Comparison of ENCODE assay signal across 8 mouse cellular contexts in the genomic region with DNA sequence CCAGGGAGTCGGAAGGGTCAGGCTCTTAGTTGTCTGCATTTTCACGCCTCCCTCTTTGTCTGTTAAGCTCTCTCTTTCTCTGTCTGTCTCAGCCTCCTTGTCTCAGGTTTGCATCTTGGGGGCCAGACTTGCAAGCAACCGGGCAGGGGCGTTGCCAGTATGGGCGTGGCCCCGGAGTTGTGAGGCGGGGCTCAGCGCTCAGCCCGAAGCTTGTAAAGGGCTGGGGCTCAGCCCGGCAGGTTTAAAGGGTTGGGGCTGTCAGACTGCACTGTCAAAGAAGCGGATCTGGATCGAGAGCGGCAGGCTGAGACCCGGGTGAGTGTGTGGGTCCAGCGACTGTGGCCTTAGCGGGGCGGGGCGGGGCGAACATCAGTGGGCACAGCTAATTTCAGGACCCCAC. TPM values are rescaled to one million over a fixed set of nuclear protein-coding genes. Genes with fewer than 3 reads are reported as not detected.
DNase-seq lines count a peak whose midpoint lies in the region; ATAC-seq and TF ChIP-seq lines count a peak whose summit lies in the region.
"Had no signal": no experiment of that assay in that cellular context is flagged by ENCODE, and none has a peak within 500 bp of the region (broad histone marks: within the 10 kb centered on the region; RNA-seq: fewer than 3 reads in every experiment).

A gene (plus strand): TSS at position 242 of the 400 bp plus-strand sequence.

- H3K36me3 ChIP-seq in ES-Bruce4 (ENCODE audit: control insufficient read depth, insufficient read depth, low read length, poor library complexity, severe bottlenecking): no peaks in the 10 kb centered on the region
- no peaks in the 10 kb centered on the region for H3K36me3 ChIP-seq in forebrain, embryonic 11.5 days (ENCODE audit: control insufficient read depth, insufficient read depth, low read length)
- no peaks in the 10 kb centered on the region for H3K36me3 ChIP-seq in intestine, embryonic 15.5 days
- H3K36me3 ChIP-seq in stomach, embryonic 15.5 days: no peaks in the 10 kb centered on the region

- H3K4me3 ChIP-seq in ES-Bruce4 (ENCODE audit: low read depth, low read length): peak within 1 kb of the TSS; percentile 37
- peak within 1 kb of the TSS; percentile 21 for H3K4me3 ChIP-seq in forebrain, embryonic 11.5 days (ENCODE audit: low read depth, low read length)
- peak within 1 kb of the TSS; percentile 18; the same call in 1 of the 2 replicates for H3K4me3 ChIP-seq in intestine, embryonic 15.5 days (replicated peaks)
- peak within 1 kb of the TSS; percentile 29 for H3K4me3 ChIP-seq in stomach, embryonic 15.5 days (replicated peaks)
- H3K4me3 ChIP-seq: heart, adult 2 months had no signal

- no peaks in the 10 kb centered on the region for H3K27me3 ChIP-seq in ES-Bruce4 (ENCODE audit: control insufficient read depth, insufficient read depth, low read length, poor library complexity, severe bottlenecking)
- H3K27me3 ChIP-seq in forebrain, embryonic 11.5 days (ENCODE audit: control insufficient read depth, insufficient read depth, low read length): peaks cover 2% of the 10 kb centered on the region; the same call in 1 of the 2 replicates
- peaks cover 17% of the 10 kb centered on the region for H3K27me3 ChIP-seq in intestine, embryonic 15.5 days (replicated peaks)
- H3K27me3 ChIP-seq in stomach, embryonic 15.5 days (replicated peaks): no peaks in the 10 kb centered on the region; the same call in 1 of the 2 replicates

- peak within 1 kb of the TSS; percentile 59 for H3K4me2 ChIP-seq in forebrain, embryonic 11.5 days (ENCODE audit: low read depth, low read length, severe bottlenecking)
- H3K4me2 ChIP-seq in intestine, embryonic 15.5 days (replicated peaks): peak within 1 kb of the TSS; percentile 63
- peak within 1 kb of the TSS; percentile 57 for H3K4me2 ChIP-seq in stomach, embryonic 15.5 days

- H3K9me3 ChIP-seq in ES-Bruce4 (replicated peaks; ENCODE audit: control insufficient read depth, insufficient read depth, low read length, poor library complexity, severe bottlenecking): peaks cover 7% of the 10 kb centered on the region
- H3K9me3 ChIP-seq in forebrain, embryonic 11.5 days (ENCODE audit: control insufficient read depth, low read length): no peaks in the 10 kb centered on the region
- no peaks in the 10 kb centered on the region for H3K9me3 ChIP-seq in intestine, embryonic 15.5 days
- H3K9me3 ChIP-seq in stomach, embryonic 15.5 days: no peaks in the 10 kb centered on the region

- TF ChIP-seq EP300 in ES-Bruce4 (IDR thresholded peaks at IDR 0.05; ENCODE audit: insufficient read depth, low read depth, low read length): no peak

- WGBS in forebrain, embryonic 11.5 days: 3% methylated on average over 19 of the region's 19 CpGs
- WGBS in intestine, embryonic 15.5 days: 2% methylated on average over 19 of the region's 19 CpGs
- 1% methylated on average over 19 of the region's 19 CpGs for WGBS in stomach, embryonic 15.5 days

- DNase-seq in T-cell, adult 2 months (ENCODE audit: low spot score): peak; percentile 32
- peak; percentile 70 for DNase-seq in forebrain, embryonic 11.5 days (ENCODE audit: low spot score)
- peak; percentile 1 for DNase-seq in lung, postnatal 25 days (ENCODE audit: low spot score)
- no peak for DNase-seq in cerebellum, adult 8-10 months

- H3K27ac ChIP-seq in ES-Bruce4 (ENCODE audit: insufficient read depth, low read length): peak within 1 kb of the TSS; percentile 49
- no peak within 1 kb of the TSS for H3K27ac ChIP-seq in forebrain, embryonic 11.5 days (ENCODE audit: low read depth, low read length)
- no peak within 1 kb of the TSS for H3K27ac ChIP-seq in intestine, embryonic 15.5 days
- no peak within 1 kb of the TSS for H3K27ac ChIP-seq in stomach, embryonic 15.5 days
- H3K27ac ChIP-seq: heart, adult 2 months had no signal

- peaks cover 3% of the 10 kb centered on the region for H3K4me1 ChIP-seq in ES-Bruce4 (ENCODE audit: control insufficient read depth, insufficient read depth, low read length)
- H3K4me1 ChIP-seq in forebrain, embryonic 11.5 days (replicated peaks; ENCODE audit: control insufficient read depth, insufficient read depth, low read length): 0 out of 2 replicates have a peak, but pooled peaks cover 2% of the 10 kb centered on the region
- peaks cover 4% of the 10 kb centered on the region for H3K4me1 ChIP-seq in intestine, embryonic 15.5 days (replicated peaks)
- H3K4me1 ChIP-seq in stomach, embryonic 15.5 days: 0 out of 2 replicates have a peak, but pooled peaks cover 6% of the 10 kb centered on the region

- TF ChIP-seq POLR2A in ES-Bruce4 (IDR thresholded peaks at IDR 0.05; ENCODE audit: insufficient read depth, low read length): no peak

- no peak for ATAC-seq in forebrain, embryonic 11.5 days (replicated peaks; ENCODE audit: low FRiP score)
- ATAC-seq in intestine, embryonic 15.5 days: peak; percentile 62; the same call in 1 of the 2 replicates
- ATAC-seq in stomach, embryonic 15.5 days (ENCODE audit: insufficient read depth, low FRiP score, low read depth): peak; percentile 71

- no peak within 1 kb of the TSS for H3K9ac ChIP-seq in ES-Bruce4 (ENCODE audit: low read depth, poor library complexity, severe bottlenecking)
- peak within 1 kb of the TSS; percentile 21 for H3K9ac ChIP-seq in forebrain, embryonic 11.5 days (ENCODE audit: low read length)
- no peak within 1 kb of the TSS for H3K9ac ChIP-seq in intestine, embryonic 15.5 days
- H3K9ac ChIP-seq in stomach, embryonic 15.5 days: no peak within 1 kb of the TSS

- TF ChIP-seq CTCF in ES-Bruce4 (IDR thresholded peaks at IDR 0.05; ENCODE audit: low read depth, low read length): no peak

RNA-seq across cellular contexts. Expression of the gene that starts here (rescaled TPM):
- 0.88 and 1.2 TPM in 2 replicates for polyA plus RNA-seq in ES-Bruce4 (2011; ENCODE audit: insufficient read depth, insufficient read length, low read depth, missing spikeins)
- 0.28 and 0.33 TPM in 2 replicates for polyA plus RNA-seq in forebrain, embryonic 11.5 days (2014; fragmentation: Nextera tagmentation; extraction: Ambion mirVana)
- 0.29 and 0.35 TPM in 2 replicates for polyA plus RNA-seq in intestine, embryonic 15.5 days (2015; fragmentation: Nextera tagmentation; extraction: Ambion mirVana)
- 5.2 and 8.9 TPM in 2 replicates for polyA plus RNA-seq in stomach, embryonic 15.5 days (2015; fragmentation: Nextera tagmentation; extraction: Ambion mirVana)

Comparison
In these comparisons a context has a peak if more than half of its experiments do, and no peak if none do; other contexts are left out.
1. Peak in DNase-seq, H3K4me3 ChIP-seq, H3K9ac ChIP-seq and H3K4me2 ChIP-seq in forebrain, embryonic 11.5 days; RNA of the gene not detected or under 1 TPM.
2. Peak in ATAC-seq, H3K4me3 ChIP-seq and H3K4me2 ChIP-seq in intestine, embryonic 15.5 days; RNA of the gene not detected or under 1 TPM.